Mouse (Mus musculus) adrenal gland, adult 8-10 months (tissue): ENCODE results near the gene Tfeb. TPM values are rescaled to one million over a fixed set of nuclear protein-coding genes. Genes with fewer than 3 reads are reported as not detected.

Source experiments
- DNase-seq: peaks from one replicate; pipeline ENCODE4 v3.0.0; 2022
- total RNA-seq, 4 experiments: library from RNA; stranded (reverse); gene quantifications; 2 replicates each; pipeline ENCODE4 v1.2.4; 2022

The Tfeb gene
- total RNA-seq, 4 experiments from 2014 or later: 17.3 to 32.1 (median 24.2) TPM

DNA sequence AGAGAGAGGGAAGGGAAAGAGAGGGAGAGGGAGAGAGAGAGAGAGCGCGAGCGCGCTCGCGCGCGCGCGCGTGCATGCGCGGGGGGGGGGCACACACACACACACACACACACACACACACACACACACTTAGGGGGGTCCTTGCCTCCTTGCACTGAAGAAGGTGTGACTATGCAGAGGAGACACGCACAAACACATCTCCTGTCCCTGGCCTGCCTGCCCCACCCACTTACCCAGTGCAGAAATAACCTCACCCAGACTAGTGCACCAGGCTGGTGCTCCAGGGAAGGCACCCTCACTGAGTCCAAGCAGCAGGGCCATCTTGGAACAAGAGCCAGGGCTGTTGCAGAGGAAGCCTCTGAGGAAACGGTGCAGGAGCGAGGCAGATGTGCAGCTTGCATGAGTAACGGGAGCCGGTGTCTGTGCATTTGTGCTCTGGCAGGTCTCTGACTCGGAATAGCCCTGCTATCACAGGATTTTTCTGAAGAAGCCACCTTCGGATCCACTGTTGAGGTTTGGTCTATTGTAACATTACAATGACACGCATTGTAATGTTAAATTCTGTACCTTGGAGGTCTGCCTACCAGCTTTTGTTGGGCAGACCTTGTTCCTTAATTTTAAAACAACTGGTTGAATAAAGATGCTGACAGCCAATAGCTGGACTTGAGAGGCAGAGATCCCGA, 23.8 kb upstream of the Tfeb start:
- DNase-seq: no peak

DNA sequence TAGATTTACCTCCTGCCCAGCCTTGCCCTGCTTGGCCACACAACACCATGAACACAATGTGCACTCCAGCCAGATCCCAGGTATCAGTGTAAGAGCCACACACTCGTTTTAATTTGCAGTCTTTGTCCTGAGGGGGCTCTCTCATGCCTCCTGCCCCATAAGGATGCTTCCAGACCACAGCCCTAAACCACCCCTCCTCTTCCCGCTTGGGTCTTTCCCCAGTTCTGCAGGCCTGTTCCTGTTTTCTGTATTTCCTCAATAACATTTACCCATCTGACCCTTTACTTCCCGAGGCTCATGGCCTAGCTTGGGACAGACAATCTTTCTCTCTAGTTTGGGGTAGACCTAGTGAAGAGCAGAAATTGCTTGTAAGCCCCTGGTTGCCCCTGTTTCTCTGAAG, 21.8 kb upstream of the Tfeb start:
- no peak for DNase-seq

DNA sequence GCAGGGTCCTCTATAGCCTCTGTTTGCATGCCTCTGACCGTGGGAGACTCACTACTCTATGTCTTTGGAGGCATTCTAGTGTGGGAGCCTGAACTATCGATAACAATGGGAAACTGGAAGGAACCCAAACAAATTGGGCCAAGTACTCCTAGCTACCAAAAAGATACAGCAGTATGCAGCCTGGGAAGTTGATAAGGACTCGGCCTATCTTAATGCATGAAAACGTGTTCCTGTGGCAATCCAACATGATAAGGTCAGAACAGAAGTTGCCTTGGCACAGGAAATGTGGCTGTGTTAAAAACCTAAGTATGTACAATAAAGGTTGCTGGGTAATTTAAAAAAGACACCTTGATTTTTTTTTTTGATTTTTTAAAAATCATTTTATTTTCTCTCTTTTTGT, 15.6 kb upstream of the Tfeb start:
- DNase-seq: no peak

DNA sequence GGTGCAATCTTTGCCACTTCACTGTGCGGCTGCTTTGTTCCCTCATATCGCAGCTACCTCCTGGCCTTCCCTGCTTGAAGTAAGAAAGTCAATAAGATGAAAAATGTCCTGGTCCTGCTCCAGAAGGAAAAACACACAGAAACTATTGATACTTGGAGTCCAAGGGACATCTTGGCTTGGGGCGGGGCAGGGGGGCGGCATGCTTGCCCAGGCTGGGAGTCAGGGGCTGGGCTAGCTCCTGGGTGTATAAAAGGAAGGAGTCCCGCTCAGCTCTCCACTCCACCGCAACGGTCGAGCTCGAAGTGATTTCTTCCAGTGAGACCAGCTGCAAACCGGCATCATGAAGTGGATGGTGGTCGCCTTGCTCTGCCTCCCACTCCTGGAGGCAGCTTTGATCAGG, 10.3 kb upstream of the Tfeb start, which contains the start of gene Pgc:
Gene Pgc, plus strand, starts transcription at position 277 of the 400 bp plus-strand sequence.
- DNase-seq: no peak

DNA sequence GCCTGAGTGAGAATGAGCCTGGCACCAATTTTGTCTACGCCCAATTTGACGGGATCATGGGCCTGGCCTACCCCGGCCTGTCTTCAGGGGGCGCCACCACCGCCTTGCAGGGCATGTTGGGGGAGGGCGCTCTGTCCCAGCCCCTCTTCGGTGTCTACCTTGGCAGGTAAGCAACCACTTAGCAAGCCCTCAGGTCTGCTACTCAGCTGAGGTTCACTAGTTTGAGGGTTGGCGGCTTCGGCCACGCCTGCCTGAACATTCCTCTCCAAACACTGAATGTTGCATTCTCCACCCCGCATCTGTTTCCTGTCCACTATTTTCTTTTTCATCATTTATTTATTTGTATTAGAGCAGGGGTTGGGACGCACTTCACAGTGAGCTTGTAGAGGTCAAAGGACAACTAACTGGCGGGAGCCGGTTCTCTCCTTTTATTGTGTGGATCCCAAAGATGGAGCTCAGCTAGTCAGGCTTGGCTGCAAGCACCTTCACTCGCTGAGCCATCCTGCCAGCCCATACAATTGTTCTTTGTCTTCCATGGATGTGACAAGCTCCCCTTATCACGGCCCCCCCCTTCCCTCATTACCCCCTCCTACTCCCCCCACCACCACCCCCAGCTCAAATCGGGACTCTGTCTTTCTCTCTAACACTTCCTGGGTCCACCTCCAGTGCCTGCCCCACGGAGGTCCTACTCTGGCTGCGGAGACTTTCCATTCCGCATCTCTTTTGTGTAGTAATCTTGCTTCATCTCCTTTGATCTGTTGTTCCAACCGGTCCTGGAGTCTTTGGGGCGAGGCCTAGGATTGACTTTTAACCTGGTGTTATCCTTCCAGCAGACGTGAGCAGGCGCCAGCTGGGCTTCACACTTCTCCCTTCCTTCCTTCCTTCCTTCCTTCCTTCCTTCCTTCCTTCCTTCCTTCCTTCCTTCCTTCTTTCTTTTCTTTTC, 5.9 kb upstream of the Tfeb start:
- DNase-seq: no peak

DNA sequence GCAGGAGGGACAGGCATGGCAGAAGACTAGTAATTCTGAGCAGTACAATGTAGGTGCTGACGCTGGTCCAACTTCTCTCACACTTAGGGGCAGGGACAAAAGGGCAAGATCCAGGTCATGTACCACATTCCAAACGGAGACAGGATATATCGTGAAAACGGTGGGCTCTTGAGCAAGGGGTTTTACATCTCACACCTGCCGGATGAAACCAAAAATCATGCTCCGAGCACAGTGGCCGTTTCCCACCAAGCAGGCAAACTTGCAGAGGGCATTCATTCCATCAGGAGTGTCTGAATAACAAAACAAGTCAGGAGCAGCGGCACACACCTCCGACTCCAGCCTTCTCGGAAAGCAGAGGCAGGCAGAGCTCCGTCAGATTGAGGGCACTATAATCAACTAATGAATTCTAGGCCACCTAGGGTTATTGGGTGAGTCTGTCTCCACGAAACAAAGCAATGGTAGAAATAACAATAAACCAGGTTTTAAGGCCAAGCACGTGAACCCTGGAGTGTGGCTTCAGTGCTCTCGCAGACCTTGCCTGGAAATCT, 1.2 kb upstream of the Tfeb start:
- no peak for DNase-seq

DNA sequence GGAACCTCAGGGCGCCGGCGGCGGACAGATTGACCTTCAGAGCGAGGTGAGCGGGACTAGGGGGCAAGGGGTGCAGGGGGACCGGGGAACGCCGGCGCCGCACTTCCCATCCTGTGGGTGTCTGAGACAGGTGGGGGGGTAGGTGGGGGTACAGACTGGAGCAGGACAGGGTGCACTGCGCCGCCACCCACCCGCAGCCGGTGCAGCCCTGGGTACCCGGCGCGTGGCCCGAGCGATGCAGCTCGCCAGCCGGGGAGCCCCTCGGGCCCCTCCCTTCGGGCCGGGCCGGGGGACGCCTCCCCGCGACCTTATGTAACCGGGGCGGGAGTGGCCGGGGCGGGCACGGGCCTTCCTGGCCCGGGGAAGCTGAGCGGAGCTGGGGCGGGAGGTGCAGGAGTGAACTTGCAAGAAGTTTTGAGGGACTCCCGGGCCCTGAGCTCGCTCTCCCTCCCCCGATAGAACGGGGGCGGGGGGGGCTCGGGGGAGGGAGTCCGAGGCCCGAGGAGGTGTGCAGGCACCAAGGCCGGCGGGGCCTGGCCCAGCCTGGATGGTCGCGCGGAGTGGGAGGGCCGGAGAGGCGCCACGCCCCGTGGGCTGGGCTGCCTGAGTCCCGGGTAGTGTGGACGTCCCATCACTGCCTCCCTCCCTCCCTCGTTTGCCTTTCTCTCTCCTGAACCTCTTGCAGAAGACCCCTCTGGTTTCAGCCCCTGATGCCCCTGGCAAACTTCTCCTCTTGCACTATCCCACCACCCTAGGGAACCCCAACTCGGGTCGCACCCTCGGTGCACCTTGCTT, 638 bp downstream of the Tfeb start:
- peak; percentile 89 for DNase-seq

DNA sequence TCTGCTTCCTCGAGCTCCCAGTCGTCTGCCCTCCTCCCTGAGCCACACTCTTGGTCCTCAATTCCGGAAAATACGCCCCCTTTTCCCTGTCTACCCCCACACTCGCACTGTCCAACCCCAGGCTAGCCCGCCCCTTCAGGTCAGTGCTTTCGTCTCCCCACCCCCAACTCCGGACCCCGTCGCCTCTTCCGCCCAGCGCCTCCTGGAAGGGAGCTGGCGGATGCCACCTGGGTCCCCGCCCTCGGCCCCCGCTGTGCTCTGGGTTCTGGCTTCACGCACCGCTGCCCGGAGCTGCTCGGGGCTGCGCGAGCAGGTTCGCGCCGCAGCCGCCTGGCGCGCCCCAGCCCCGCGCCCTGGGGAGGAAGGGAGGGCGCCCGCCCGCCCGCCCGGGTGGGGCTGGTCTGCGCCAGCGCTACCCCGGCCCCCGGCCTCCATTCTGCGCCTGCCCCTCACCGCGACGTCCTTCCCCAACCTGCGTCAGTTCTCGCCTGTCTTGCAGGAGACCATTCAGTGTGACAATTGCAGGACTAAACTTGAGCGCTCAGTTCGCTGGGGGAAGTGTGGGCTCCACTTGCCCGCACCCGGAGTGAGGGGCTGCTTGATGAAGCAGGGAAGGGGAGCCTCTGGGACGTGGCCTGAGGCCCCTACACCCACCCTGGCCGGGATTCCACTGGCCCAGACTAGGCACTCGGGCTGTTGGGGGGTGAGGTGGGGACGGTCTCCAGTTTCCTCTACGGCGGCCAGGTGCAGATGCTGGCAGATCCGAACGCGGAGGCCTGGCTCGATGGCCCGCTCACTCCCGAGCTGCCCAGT, 1.4 kb downstream of the Tfeb start:
- peak; percentile 45 for DNase-seq

DNA sequence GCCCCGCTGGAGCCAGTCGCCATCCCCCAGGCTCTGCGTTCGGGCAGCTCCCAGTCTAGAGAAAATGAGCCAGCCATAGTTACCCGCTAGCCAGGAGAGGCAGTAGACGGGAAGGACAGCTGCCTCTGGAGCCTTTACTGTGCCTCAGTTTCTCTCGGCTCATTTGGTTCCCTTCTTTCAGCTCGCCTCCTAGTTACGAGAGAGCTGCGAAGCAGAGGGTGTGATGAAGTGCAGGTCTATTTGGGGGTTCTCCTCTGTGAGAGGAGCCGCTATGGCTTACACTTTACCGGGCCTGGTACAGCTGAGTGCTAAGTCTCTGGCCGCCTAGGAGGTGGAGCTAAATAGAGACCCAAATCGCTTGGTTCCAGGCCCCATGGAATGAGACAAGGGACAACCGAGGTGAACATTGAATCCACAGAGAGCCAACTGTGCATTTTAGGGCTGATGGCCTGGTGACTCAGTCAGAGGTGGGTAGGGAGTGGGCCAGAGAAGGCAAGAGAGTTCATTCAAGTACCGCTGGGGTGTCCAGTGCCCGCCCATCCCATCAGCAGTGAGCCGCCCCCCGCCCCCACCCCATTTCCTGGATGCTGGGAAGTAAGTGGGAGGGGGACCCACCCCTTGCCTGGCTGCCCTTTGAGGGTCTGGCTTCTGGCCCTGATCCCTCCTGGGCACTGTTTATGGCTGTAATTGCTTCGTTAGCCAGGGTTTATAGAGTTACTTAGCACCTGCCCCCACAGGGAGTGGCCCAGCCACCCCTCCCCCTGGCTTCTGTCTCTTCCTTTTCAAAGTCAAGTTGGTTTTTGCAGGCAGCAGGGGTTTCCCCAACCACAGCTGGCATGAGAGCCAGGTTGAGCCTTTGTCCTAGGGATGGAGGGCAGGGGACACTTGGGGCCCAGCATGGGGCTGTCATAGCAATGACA, 2.3 kb downstream of the Tfeb start:
- DNase-seq: no peak

DNA sequence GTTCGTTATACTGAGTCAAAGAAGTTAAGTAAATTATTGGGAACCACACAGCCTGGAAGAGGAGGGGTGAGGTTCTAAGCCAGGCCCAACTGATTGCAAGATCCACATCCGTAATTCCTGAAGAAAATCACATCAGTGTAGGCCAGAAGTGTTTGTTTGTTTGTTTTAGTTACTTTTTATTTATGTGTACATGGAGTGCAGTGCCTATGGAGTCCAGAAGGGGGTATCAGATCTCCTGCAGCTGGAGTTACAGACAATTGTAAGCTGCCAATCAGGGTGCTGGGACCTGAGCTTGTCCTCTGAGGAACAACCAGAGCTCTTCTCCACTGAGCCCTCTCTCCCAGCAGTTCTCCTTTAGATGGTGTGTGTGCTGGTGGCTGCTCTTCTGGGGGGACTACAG, 3.4 kb downstream of the Tfeb start:
- no peak for DNase-seq

DNA sequence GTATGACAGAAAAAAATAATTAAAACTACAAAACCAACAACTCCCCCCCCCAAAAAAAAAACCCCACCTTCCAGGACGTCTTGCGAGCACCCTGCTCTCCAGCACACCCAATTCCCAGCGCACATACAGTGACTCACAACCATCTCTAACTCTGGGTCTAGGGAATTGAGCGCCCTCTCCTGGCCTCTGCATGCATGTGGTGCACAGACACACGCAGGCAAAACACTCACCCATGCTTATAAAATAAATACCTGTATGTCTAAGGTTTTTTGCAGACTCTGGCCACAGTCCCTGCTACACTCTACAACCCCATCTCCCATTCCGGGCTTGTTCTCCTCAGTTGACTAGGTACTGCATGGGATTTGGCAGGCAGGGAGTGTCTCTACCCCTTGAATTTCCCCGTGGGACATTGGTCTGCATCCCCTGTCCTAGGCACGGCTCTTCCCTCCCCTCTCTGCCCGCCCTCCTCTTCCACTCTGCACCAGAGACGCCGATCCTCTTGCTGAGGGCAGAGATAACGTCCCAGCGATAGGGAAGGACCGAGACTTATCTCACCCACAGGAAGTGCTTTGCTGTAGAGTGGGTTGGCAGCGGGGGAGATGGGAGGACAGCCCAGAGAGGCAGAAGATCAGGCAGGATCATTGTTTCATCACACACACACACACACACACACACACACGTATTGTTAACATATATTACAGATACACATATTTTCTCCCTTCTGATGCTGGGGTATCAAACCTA, 6.3 kb downstream of the Tfeb start:
- no peak for DNase-seq

DNA sequence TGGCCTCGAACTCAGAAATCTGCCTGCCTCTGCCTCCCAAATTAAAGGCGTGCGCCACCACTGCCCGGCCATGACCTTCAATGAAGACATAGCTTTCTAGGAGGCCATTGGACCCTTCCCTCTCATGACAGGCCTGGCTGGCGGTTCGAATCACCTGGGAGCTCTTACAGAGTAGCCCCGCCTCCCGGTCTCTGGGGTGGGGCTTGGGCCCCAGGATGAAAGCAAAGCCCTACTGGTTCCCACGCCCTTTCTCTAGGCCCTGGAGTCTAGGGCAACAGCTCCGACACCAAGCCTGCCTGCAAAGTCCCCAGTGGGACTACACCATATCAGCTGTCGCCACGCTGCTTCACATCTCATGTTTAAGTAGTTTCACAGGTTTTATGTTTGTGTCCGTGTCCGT, 7.3 kb downstream of the Tfeb start:
- no peak for DNase-seq

DNA sequence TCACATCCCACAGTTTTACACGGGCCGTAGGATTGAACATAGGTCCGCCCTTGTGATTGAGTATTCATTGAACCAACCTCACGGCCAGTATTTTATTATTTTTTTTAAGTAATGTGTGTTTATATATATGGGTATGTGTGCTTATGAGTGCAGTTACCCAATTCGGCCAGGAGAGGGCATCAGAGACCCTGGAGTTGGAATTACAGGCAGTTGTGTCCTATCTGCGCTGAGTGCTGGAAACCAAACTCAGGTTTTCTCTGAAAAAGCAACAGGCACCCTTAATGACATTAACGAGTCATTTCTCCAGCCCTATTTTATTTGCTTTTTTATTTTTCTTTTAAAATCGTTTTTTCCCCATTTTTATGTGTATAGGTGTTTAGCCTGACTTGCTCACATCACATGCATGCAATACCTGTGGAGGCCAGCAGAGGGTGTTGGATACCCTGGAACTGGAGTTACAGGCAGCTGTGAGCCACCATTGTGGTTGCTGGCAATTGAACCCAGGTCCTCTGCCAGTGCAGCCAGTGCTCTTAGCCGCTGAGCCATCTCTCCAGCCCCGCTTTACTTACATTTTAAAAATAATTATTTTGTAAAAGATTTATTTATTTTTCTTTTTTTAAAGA, 8.0 kb downstream of the Tfeb start:
- DNase-seq: no peak

DNA sequence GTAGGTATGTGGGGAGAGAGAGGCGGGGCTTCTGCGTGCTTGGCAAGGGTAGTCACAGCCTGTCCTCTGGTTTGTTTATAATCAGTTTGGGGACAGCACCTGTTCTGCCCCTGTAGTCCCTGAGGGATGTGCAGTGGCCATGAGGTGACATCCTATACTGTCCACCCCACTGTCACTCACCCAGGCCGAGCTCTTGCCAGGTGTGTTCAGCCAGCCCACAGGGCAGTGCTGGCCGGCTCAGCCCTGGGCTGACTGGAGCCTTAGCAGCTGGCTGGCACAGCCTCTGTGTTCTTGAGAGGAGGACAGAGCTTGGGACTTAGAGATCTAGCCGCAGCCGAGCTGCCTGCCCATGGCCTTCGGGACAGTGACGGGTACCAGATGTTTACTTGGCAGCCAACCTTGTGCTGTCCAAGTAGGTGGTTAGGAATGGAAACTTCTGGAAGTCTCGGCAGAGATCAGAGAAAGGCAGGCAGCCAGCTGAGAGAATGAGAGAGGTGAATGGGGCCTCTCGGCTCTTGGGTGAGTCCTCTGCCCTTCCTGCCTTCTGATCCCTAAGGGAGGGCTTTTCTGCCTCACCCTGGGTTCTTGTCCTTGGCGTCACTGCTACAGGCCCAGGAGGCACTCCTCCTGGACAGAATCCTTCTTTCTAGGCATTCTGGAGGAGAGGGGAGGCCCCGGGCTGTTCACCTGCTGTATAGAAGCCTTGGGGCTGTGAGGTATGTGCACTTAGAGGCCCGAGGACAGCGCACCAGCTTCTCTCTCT, 12.1 kb downstream of the Tfeb start:
- peak; percentile 50 for DNase-seq

DNA sequence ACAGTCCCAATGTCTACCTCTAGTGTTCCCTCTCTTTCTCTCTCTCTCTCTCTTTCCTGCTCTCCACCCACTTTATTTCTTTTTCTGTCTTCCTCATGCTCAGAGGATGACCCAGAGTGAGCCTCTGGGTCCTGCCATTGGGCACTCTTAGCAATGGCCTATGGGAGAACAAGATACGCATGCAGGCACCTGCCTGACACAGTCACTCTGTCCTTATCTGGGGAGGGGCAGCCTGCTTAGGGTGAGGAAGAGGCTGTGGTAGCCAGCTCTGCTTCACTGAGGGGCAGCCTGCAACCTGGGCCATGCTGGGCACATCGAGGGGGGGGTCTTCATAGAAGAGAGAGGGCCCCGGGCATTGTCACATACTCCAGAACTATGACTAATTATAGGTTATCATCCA, 12.8 kb downstream of the Tfeb start:
- DNase-seq: no peak

DNA sequence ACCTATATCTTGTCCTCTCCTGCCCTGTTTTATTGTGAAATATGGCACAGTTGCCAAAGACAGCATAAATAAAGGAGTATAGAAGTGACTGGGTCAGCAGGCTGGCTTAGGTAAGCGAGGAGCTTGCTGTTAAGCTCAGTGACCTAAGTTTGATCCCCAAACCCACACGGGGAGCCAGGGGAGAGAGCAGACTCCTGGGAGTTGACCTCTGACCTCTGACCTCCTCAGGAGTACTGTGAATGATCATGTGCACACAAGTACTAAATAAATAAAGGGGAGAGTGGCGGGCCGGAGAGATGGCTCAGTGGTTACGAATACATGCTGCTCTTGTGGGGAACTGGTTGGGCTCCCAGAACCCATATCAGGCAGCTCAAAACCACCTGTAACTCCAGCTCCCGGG, 13.3 kb downstream of the Tfeb start:
- DNase-seq: no peak

DNA sequence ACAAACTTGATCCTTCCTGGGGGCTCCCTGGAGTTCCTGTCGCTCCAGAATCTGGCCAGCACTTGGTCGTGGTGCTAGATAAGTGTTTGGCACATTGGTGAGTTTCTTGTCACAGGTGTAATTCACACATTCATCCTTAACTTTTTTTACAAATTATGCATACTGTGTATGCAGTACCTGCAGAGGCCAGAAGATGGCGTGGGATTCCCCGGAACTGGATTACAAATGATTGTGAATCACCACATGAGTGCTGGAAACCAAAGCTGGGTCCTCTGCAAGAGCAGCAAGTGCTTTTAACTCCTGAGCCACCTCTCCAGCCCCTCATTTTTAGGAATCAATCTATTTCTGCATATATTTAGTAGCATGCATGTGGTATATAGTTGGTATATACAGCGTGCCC, 15.0 kb downstream of the Tfeb start:
- no peak for DNase-seq

DNA sequence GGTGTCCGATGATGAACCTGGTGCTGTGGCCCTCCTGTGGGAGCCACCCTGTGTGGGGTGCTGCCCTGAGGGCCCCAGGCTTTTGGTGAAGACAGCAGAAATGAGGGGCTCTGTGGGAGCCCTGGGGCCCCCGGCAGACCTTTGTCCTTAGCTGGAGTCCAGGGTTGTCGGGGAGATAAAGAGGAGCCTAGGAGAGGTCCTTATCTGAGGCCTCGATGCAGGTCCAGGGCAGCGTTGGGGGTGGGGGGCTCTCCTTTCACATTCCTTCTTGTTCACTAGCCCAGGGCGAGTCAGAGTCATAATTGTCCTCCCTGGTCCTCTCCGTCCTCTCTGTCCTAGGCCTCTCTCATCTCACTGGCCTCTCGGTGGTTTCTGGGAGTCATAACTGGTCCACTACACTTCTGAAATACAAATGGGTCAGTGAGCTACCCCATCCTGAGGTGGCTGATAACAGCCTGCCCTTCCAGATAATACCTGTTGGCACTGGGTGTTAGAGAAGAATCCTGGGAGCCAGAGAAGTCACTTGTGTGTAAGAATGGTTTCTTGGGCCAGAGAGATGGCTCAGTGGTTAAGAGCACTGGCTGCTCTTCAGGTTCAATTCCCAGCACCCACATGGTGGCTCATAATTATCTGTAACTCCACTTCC, 16.4 kb downstream of the Tfeb start:
- no peak for DNase-seq
